Mouse (Mus musculus) ovary, postnatal 14 days (tissue): ENCODE measurements around the gene 0610030E20Rik.

Experiments
- DNase-seq: peaks from one replicate; pipeline ENCODE4 v3.0.0; 2022; ENCODE audit warnings: low spot score

The 0610030E20Rik gene

DNA sequence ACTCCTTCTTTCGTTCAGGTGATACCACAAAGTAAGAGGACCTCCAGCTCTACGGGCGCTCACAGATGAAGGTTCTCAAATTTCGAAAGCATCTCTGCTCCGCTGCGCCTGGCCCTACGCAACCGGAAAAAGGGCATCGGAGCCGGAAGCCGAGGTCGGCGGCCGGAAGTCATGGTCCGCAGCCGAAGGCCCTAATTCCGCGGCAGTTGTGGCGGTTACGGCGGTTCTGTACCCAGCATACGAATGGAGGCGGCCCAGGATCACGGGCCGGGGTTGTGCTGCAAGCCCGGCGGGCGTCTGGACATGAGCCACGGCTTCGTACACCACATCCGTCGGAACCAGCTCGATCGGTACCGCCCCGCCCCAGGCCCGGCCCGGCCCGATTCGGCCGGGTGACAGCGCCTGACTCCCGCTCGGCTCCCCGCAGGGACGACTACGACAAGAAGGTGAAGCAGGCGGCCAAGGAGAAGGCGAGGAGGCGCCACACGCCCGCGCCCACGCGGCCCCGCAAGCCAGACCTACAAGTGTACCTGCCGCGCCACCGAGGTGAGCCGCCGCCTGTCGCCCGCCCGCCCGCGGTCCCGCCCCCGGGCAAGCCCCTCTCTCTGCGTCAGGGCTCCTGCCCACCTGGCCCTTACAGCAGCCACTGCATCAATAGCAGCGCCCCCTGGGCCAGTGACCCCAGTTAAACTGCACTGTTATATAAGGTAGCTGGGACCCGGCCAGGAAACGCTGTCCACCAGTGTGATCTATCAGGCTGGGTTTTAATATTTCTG, at the start of gene 0610030E20Rik:
0610030E20Rik (plus strand) TSS at position 152 of the 776 bp plus-strand sequence.
- DNase-seq = peak; percentile 53

- DNase-seq = no peak
These were observed 49.3 kb upstream of the 0610030E20Rik start for GRCm38 (mm10) chr6:72297825-72298224.

GRCm38 (mm10) chr6:72302349-72302925, 44.7 kb upstream of the 0610030E20Rik start:
- no peak for DNase-seq

GRCm38 (mm10) chr6:72303510-72303909, 43.6 kb upstream of the 0610030E20Rik start:
- DNase-seq = no peak

DNA sequence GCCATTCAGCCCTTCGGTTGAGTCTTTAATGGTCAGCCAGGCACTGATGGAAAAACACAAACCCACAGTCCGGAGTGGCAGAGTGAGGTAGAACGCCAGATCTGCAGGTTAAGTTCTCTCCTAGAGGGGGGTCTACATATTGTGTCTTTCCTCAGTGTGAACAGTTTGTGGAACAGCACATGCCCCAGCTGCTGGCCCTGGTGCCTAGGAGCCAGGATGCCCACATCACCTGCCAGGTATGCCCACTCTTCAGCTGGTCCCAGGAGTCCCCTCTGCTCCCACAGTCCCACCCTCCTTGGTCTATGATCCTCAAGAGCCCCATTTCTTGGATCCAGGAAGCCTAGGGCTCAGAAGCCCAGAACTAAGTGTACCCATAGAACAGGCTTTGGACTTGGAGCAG, 34.9 kb upstream of the 0610030E20Rik start:
- no peak for DNase-seq

GRCm38 (mm10) chr6:72313124-72313867, 33.8 kb upstream of the 0610030E20Rik start:
- no peak for DNase-seq

DNA sequence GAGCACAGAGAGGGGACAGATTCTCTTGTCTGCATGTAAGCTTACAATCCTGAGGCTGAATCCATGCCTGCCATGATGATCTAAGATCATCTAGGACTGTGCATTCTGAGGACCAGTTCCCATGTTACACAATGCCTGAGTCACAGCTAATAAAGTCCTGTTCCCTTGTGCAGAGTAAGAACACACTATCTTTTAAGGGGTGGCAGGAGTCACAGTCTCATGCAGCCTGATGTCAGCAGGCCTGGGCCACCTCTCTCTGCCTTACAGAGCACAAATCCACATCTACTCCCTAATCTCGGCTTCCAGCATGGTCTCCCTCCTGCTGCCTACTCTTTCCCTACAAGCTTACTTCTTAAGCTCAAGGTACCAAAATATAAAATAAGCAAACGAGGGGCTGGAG, 31.7 kb upstream of the 0610030E20Rik start:
- DNase-seq = no peak

DNA sequence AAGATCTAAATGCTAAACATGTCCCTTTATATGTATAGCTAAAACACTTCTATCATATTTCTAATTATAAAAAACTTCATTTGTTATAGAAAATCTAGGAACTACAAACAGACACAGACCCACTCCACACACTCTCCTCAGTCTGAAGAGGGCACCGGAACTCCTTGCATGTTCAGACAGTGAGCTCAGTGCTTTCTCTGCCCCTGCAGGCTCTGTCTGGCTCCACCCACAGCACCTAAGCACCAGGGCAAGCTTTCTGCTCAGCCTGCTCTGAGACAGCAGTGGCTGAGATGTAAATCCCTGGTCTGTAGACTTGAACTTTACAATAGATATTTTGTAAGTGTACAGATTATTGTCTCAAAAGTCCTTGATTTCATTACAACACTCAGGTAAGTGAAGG, 31.1 kb upstream of the 0610030E20Rik start:
- DNase-seq = no peak

GRCm38 (mm10) chr6:72318440-72318839, 28.7 kb upstream of the 0610030E20Rik start:
- no peak for DNase-seq

GRCm38 (mm10) chr6:72319019-72319418, 28.1 kb upstream of the 0610030E20Rik start:
- peak; percentile 36 for DNase-seq

DNA sequence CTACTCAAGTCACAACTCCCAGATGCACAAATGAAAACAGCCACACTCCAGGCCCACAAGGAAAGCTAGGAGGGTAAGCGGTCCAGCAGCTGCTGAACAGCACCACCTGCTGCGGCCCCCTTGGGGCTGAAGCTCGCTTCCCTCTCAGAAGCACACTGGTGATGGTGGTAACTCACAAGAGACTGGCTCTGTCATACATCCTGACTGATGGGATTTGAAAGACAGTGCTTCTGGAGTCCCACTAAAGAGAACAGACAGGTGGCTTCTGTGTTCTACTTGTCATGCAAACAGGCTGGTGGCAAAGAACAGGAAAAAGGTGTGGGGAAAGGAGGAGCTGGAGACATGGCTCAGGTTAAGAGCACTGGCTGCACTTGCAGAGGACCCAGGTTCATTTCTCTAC, 24.2 kb upstream of the 0610030E20Rik start:
- DNase-seq = no peak

DNA sequence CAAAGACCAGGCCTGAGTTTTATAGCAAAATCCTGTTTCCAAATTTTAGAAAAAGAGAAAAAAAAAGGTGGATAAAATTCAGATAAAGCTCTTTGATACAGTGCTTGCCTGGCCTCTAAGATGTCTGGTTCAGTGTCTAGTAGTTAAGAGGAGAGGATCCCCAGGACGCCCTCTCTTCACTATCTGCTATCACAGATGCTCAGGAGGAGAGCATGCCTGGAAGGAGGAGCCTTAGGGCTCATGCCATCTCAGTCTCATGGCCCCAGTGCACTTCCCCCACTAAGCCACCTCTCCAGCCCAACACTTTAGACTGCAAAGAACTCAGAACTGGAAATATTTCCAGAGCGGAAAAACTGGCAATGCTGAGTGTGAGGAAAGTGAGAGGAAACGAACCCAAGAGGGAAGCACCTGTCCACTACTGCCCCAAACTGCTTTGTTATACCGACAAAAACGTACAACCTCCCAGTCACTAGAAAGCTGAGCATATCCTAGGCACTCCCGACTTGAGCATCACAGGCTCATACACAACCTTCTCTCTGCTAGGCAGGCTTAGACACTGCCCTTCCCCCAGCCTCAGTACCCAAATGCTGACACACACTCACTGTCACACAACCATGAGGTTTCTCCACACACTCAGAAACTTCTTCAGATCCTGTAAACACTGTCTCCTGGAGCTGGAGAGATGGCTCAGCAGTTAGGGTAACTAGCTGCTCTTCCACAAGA, 23.2 kb upstream of the 0610030E20Rik start:
- no peak for DNase-seq

DNA sequence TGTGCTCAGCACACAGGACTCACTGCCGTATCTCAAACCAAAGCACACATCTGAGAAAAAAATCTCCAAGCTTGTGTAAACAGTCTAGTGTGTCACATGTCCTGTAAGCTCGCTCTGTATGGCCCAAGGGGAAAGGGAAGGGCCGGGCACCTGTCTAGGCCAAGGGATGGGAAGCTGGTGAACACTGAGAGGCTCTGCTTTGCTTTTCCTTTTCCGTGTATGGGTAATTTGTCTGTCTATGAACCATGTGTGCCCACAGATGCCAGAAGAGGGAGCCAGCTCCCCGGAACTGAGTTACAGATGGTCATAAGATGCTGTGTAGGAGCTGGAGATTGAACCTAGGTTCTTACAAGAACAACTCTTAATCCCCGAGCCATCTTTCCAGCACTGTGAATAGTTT, 20.8 kb upstream of the 0610030E20Rik start:
- DNase-seq = no peak

GRCm38 (mm10) chr6:72329019-72329418, 18.1 kb upstream of the 0610030E20Rik start:
- DNase-seq = no peak

GRCm38 (mm10) chr6:72330133-72330532, 17.0 kb upstream of the 0610030E20Rik start:
- DNase-seq = no peak

DNA sequence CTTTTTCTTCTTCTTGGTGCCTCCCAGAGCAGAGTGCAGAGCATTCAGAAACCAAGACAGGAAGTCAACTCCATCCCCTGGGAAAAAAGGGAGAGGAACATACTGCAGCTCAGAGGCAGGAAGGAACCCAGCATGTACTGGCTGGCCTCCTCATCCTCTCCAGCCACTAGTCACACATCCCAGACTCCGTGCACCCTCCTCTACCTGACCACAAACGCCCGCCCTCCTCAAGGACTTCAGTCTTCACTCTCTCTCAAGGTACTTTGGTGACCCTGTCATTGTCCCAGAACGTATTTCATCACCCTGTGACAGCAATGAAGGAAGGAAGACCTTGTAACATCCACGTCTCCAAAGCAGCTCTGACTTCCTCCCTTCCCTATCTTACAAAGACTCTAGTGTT, 14.0 kb upstream of the 0610030E20Rik start:
- DNase-seq = no peak

GRCm38 (mm10) chr6:72340481-72340880, 6.6 kb upstream of the 0610030E20Rik start:
- DNase-seq = no peak

- no peak for DNase-seq
These were observed 2.6 kb upstream of the 0610030E20Rik start for GRCm38 (mm10) chr6:72344396-72345073.

DNA sequence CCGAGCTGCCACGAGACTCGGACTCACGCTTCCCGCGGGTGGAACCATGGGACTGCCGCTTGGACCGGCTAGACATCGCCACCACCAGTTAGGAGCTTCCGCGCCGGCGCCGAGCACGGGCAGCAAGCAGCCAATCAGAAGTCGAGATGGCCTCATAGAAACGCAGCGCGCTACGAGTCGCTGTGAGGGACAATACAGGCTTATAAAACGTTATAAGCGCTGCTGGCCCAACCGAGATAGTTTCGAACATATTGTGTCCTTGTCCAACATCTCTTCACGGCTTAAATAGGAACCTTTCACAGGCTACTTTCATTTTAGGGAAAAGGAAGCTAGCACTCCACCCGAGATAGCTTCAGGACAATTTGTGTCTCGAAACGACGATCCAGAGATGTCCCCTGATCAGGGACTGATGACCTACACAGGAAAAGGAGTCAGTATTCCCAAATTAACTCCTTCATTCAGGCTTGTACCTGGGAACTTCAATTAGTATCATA, 2.0 kb upstream of the 0610030E20Rik start, which contains the start of gene Usp39:
Usp39 (minus strand) TSS at position 111 of the 494 bp plus-strand sequence.
- peak; percentile 79 for DNase-seq

DNA sequence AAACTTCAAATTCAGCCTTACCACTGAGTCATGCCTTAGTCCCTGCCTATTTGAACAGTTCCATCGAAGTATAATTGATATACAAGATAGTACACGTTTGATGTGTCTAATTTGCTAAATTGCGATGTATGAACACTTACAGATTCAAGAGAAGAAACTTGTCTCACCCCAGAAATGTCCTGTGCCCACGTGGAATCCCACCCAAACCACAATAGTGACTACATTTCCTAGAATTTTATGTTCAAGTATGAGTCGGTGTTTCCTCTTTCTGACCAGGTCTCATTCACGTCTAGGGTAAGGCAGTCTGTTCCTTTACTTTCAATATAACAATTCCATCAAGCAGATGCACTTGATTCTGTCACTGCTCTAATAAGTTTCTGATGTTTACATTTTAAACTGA, 1.5 kb upstream of the 0610030E20Rik start:
- no peak for DNase-seq

DNA sequence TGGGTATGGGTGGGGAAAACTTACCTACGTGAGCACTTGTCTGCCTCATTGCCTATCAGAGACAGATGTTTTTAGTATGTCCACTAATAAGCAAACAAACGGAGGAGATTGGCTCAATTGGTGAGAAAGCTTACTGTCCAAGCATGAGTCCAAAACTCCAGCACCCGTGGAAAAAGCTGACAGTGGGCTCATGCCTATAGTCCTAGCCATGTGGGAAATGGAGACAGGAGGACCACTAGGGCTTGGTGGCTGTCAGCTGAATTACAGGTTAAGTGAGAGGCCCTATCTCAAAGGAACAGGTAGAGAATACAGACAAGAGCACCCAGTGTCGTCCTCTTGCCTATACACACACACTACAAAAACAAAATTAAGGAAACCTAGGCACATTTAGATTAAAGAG, 856 bp upstream of the 0610030E20Rik start:
- no peak for DNase-seq
